Mouse (Mus musculus) limb, embryonic 11.5 days (tissue): ENCODE data around the gene Dlg2. TPM values are rescaled to one million over a fixed set of nuclear protein-coding genes. Genes with fewer than 3 reads are reported as not detected.

Experiments
- ATAC-seq: fragments of 200-750 bp; cut with Nextera tagmentation; 2 replicates; pipeline ENCODE4 v1.8.0; 2017; ENCODE audit warnings: low read depth; ENCODE audit not compliant: insufficient number of reproducible peaks, low FRiP score, low TSS enrichment
- DNase-seq: peaks from one replicate; pipeline ENCODE4 v3.0.0-alpha.2; 2015; ENCODE audit warnings: low spot score
- H3K27ac ChIP-seq: fragments of 300-500 bp; sonication (generic); replicated peaks from 2 replicates; pipeline ENCODE4 v1.5.1; 2014; ENCODE audit warnings: low read depth, mild to moderate bottlenecking, low read length
- H3K27me3 ChIP-seq: fragments of 300-500 bp; sonication (generic); 2 replicates; pipeline ENCODE4 v1.6.1; 2014; ENCODE audit warnings: mild to moderate bottlenecking, low read length, mixed read lengths; ENCODE audit not compliant: control insufficient read depth, insufficient read depth
- H3K36me3 ChIP-seq: fragments of 300-500 bp; sonication (generic); 2 replicates; pipeline ENCODE4 v1.6.1; 2014; ENCODE audit warnings: mild to moderate bottlenecking, low read length, moderate library complexity, mixed read lengths; ENCODE audit not compliant: control insufficient read depth, insufficient read depth
- H3K4me1 ChIP-seq: fragments of 300-500 bp; sonication (generic); 2 replicates; pipeline ENCODE4 v1.6.1; 2014; ENCODE audit warnings: low read length, mixed read lengths; ENCODE audit not compliant: control insufficient read depth, insufficient read depth
- H3K4me2 ChIP-seq: fragments of 300-500 bp; sonication (generic); 2 replicates; pipeline ENCODE4 v1.6.1; 2014; ENCODE audit warnings: low read depth, mild to moderate bottlenecking, moderate library complexity; ENCODE audit not compliant: severe bottlenecking
- H3K4me3 ChIP-seq: fragments of 300-500 bp; sonication (generic); 2 replicates; pipeline ENCODE4 v1.5.1; 2014; ENCODE audit warnings: low read depth, low read length
- H3K9ac ChIP-seq: fragments of 300-500 bp; sonication (generic); 2 replicates; pipeline ENCODE4 v1.6.1; 2014; ENCODE audit warnings: mild to moderate bottlenecking, low read length
- H3K9me3 ChIP-seq: fragments of 300-500 bp; sonication (generic); 2 replicates; pipeline ENCODE4 v1.6.1; 2016; ENCODE audit warnings: low read length; ENCODE audit not compliant: control insufficient read depth
- whole genome bisulfite sequencing: fragments of 180-500 bp; shearing (Covaris S2); extraction: QIAGEN DNeasy Blood & Tissue Kit; methylation state at CpG from one replicate; pipeline ENCODE4 v1.1.7; 2014; 5-methylcytosine and 5-hydroxymethylcytosine counted together
- polyA plus RNA-seq: library from polyadenylated mRNA; unstranded; fragments of >200 nt; fragmentation: Nextera tagmentation; extraction: Ambion mirVana; gene quantifications from 2 replicates; pipeline ENCODE4 v1.2.1, GENCODE M21; 2014

Dlg2 gene
- 0.91 and 1.3 TPM in 2 replicates for polyA plus RNA-seq

GRCm38 (mm10) chr7:90476313-90477245 lies at the start of gene Dlg2:
Gene Dlg2 (plus strand): TSS chr7:90476672.
- no peak; the same call in none of the 2 replicates for ATAC-seq
- no peak for DNase-seq
- 1% methylated on average over 32 of the region's 32 CpGs for WGBS

GRCm38 (mm10) chr7:90427006-90427405 lies 49.5 kb upstream of the Dlg2 start:
- Histone ChIP-seq H3K4me2 (peak overlapping the region; percentile 51), H3K27ac (no peak overlapping the region), H3K4me1 (no peaks in the 10 kb centered on the region), H3K9me3 (no peaks in the 10 kb centered on the region), H3K27me3 (no peaks in the 10 kb centered on the region), H3K9ac (no peak overlapping the region; the same call in 1 of the 2 replicates), H3K36me3 (no peaks in the 10 kb centered on the region), H3K4me3 (no peak overlapping the region; the same call in 1 of the 2 replicates)
- WGBS = 63% methylated on average over 9 of the region's 9 CpGs
- DNase-seq (no peak), ATAC-seq (no peak)

More at GRCm38 (mm10) chr7:90476313-90477245, at the start of gene Dlg2:
- peak within 1 kb of the TSS; percentile 67 for H3K9ac ChIP-seq
- H3K4me3 ChIP-seq = peak within 1 kb of the TSS; percentile 57
- no peaks in the 10 kb centered on the region; the same call in 1 of the 2 replicates for H3K27me3 ChIP-seq
- peak within 1 kb of the TSS; percentile 69 for H3K4me2 ChIP-seq
- H3K27ac ChIP-seq = no peak within 1 kb of the TSS
- no peaks in the 10 kb centered on the region for H3K9me3 ChIP-seq
- no peaks in the 10 kb centered on the region for H3K36me3 ChIP-seq
- H3K4me1 ChIP-seq = no peaks in the 10 kb centered on the region

- ATAC-seq (no peak), DNase-seq (no peak)
- Histone ChIP-seq H3K36me3 (no peaks in the 10 kb centered on the region), H3K4me2 (no peak overlapping the region), H3K9ac (no peak overlapping the region), H3K27me3 (no peaks in the 10 kb centered on the region), H3K27ac (no peak overlapping the region), H3K9me3 (no peaks in the 10 kb centered on the region), H3K4me1 (no peaks in the 10 kb centered on the region), H3K4me3 (no peak overlapping the region)
Measured at GRCm38 (mm10) chr7:90432221-90432620, 44.3 kb upstream of the Dlg2 start.

GRCm38 (mm10) chr7:90440044-90440443 lies 36.4 kb upstream of the Dlg2 start:
- no peak overlapping the region for H3K27ac ChIP-seq
- no peaks in the 10 kb centered on the region for H3K4me1 ChIP-seq
- H3K4me2 ChIP-seq = no peak overlapping the region
- ATAC-seq (no peak), DNase-seq (no peak)
- H3K27me3 ChIP-seq = no peaks in the 10 kb centered on the region
- H3K9ac ChIP-seq = no peak overlapping the region
- 92% methylated on average over 4 of the region's 4 CpGs for WGBS
- no peaks in the 10 kb centered on the region for H3K36me3 ChIP-seq
- H3K9me3 ChIP-seq = no peaks in the 10 kb centered on the region
- H3K4me3 ChIP-seq = no peak overlapping the region

- H3K36me3 ChIP-seq = no peaks in the 10 kb centered on the region
- no peaks in the 10 kb centered on the region for H3K27me3 ChIP-seq
- H3K27ac ChIP-seq = no peak overlapping the region
- H3K4me3 ChIP-seq = peak overlapping the region; percentile 99
- whole genome bisulfite sequencing = 13% methylated on average over 4 of the region's 4 CpGs
- no peaks in the 10 kb centered on the region for H3K4me1 ChIP-seq
- ATAC-seq = 0 out of 2 replicates have a peak, but pooled peaks have one; percentile 4
- H3K9ac ChIP-seq = no peak overlapping the region
- peak overlapping the region; percentile 29 for H3K4me2 ChIP-seq
- DNase-seq = no peak
- no peaks in the 10 kb centered on the region for H3K9me3 ChIP-seq
Measured at GRCm38 (mm10) chr7:90442070-90442469, 34.4 kb upstream of the Dlg2 start.

GRCm38 (mm10) chr7:90442518-90443080 lies 33.9 kb upstream of the Dlg2 start, which contains the start of gene Crebzf:
Gene Crebzf (plus strand): TSS chr7:90442729.
- no peaks in the 10 kb centered on the region for H3K27me3 ChIP-seq
- 0% methylated on average over 43 of the region's 54 CpGs for WGBS
- peak within 1 kb of the TSS; percentile 73 for H3K4me2 ChIP-seq
- H3K9ac ChIP-seq = peak within 1 kb of the TSS; percentile 99
- peak within 1 kb of the TSS; percentile 95 for H3K27ac ChIP-seq
- H3K9me3 ChIP-seq = no peaks in the 10 kb centered on the region
- no peaks in the 10 kb centered on the region for H3K4me1 ChIP-seq
- ATAC-seq (peak; percentile 95), DNase-seq (peak; percentile 97)
- peak within 1 kb of the TSS; percentile 99 for H3K4me3 ChIP-seq
- H3K36me3 ChIP-seq = no peaks in the 10 kb centered on the region

- H3K4me2 ChIP-seq = peak overlapping the region; percentile 73
- DNase-seq (peak; percentile 79), ATAC-seq (peak; percentile 56)
- peak overlapping the region; percentile 99 for H3K4me3 ChIP-seq
- peak overlapping the region; percentile 95 for H3K27ac ChIP-seq
- no peaks in the 10 kb centered on the region for H3K9me3 ChIP-seq
- peak overlapping the region; percentile 99 for H3K9ac ChIP-seq
- no peaks in the 10 kb centered on the region for H3K36me3 ChIP-seq
- no peaks in the 10 kb centered on the region for H3K4me1 ChIP-seq
- under 1% methylated on average over 93 of the region's 123 CpGs for WGBS
- H3K27me3 ChIP-seq = no peaks in the 10 kb centered on the region
Measured at GRCm38 (mm10) chr7:90443101-90444091, 33.1 kb upstream of the Dlg2 start.
